Mouse (Mus musculus): ENCODE measurements around the gene Gm17657.

DNA sequence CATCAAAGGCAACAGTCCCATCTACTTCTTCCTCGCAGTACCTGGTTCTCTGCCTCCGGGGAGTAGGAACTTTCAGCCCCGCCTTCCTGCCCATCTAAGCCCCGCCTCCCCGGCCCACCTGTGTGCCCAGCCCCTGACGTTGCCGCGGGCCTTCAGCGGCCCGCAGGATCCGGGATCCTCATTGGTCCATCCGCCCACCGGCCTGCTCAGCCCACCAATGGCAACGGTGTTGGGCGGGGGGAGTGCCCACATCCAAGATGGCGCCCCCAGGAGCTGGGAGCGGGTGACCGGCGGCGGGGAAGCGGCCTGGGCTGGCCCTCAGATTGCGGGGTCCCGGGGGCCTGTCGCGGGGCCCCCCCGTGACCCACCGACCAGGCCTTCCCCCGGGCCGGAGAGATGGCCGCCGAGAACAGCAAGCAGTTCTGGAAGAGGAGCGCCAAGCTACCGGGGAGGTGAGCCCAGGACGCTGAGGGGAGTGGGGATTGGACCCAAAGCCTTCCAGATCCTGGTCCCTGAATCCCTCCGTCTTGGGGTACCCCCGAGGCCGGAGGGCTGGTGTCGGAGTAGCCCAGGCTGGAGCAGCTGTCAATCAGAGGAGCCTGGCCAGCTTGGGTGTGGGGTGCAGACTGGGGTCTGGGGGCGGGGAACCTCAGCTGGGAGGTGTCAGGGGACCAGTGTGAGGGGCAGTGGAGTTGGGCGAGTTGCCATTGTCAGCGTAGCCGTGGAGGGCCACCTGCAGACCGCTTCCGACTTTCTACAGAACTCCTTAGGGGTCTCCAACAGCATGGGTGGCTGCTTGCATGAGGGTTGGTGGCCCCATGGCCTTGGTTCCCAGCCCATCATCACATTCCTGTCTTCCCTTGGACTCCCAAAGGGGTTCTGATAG, at the start of gene Gm17657, which contains the start of gene Tbc1d22b:
- TF ChIP-seq CHD2 (IDR thresholded peaks at IDR 0.05; ENCODE audit: low read depth, low read length) (no peak), HCFC1 (IDR thresholded peaks at IDR 0.05; ENCODE audit: borderline replicate concordance, insufficient read depth, low read length) (0 out of 2 replicates have a peak, but pooled peaks have one; percentile 55), ZNF384 (IDR thresholded peaks at IDR 0.05; ENCODE audit: low read depth, low read length) (no peak), ZC3H11A (IDR thresholded peaks at IDR 0.05; ENCODE audit: borderline replicate concordance, low read depth, low read length) (no peak), MAFK (IDR thresholded peaks at IDR 0.05; ENCODE audit: insufficient read depth, low read depth, low read length) (no peak)
